Mouse (Mus musculus): ENCODE measurements around the gene Sarnp.

Sarnp gene

GRCm38 (mm10) chr10:128817033-128817432, at the start of gene Sarnp:
TSS of gene Sarnp (plus strand) at chr10:128817333.
- no peak for DNase-seq (ENCODE audit: low read depth, low spot score)

GRCm38 (mm10) chr10:128772895-128773294, 44.2 kb upstream of the Sarnp start:
- no peak for DNase-seq (ENCODE audit: low read depth, low spot score)

GRCm38 (mm10) chr10:128773685-128774084, 43.4 kb upstream of the Sarnp start:
- DNase-seq (ENCODE audit: low read depth, low spot score): no peak

GRCm38 (mm10) chr10:128778441-128778840, 38.7 kb upstream of the Sarnp start:
- no peak for DNase-seq (ENCODE audit: low read depth, low spot score)

GRCm38 (mm10) chr10:128779011-128779795, 37.9 kb upstream of the Sarnp start:
- DNase-seq (ENCODE audit: low read depth, low spot score): no peak

GRCm38 (mm10) chr10:128780200-128780599, 36.9 kb upstream of the Sarnp start:
- DNase-seq (ENCODE audit: low read depth, low spot score): no peak

GRCm38 (mm10) chr10:128790398-128791124, 26.6 kb upstream of the Sarnp start, which contains the start of gene Mmp19:
TSS of gene Mmp19 (plus strand) at chr10:128790910.
- DNase-seq (ENCODE audit: low read depth, low spot score): no peak

GRCm38 (mm10) chr10:128792041-128792440, 25.1 kb upstream of the Sarnp start:
- no peak for DNase-seq (ENCODE audit: low read depth, low spot score)

GRCm38 (mm10) chr10:128793258-128793657, 23.9 kb upstream of the Sarnp start:
- DNase-seq (ENCODE audit: low read depth, low spot score): no peak

- no peak for DNase-seq (ENCODE audit: low read depth, low spot score)
Measured at GRCm38 (mm10) chr10:128794391-128794790, 22.7 kb upstream of the Sarnp start.

GRCm38 (mm10) chr10:128795581-128795980, 21.6 kb upstream of the Sarnp start:
- DNase-seq (ENCODE audit: low read depth, low spot score): no peak

- no peak for DNase-seq (ENCODE audit: low read depth, low spot score)
Measured at GRCm38 (mm10) chr10:128798676-128799075, 18.5 kb upstream of the Sarnp start.

GRCm38 (mm10) chr10:128801981-128802495, 15.1 kb upstream of the Sarnp start:
- DNase-seq (ENCODE audit: low read depth, low spot score): no peak

- no peak for DNase-seq (ENCODE audit: low read depth, low spot score)
Measured at GRCm38 (mm10) chr10:128802956-128803355, 14.2 kb upstream of the Sarnp start.

- DNase-seq (ENCODE audit: low read depth, low spot score): no peak
Measured at GRCm38 (mm10) chr10:128803361-128803760, 13.8 kb upstream of the Sarnp start.

- DNase-seq (ENCODE audit: low read depth, low spot score): peak; percentile 33
Measured at GRCm38 (mm10) chr10:128803771-128804270, 13.3 kb upstream of the Sarnp start, which contains the start of gene Dnajc14. TSS of gene Dnajc14 (plus strand) at chr10:128804062.

GRCm38 (mm10) chr10:128804271-128805091, 12.7 kb upstream of the Sarnp start, which contains the start of gene Tmem198b:
TSS of gene Tmem198b (minus strand) at chr10:128804370.
- DNase-seq (ENCODE audit: low read depth, low spot score): peak; percentile 47

GRCm38 (mm10) chr10:128805092-128806000, 11.8 kb upstream of the Sarnp start:
- DNase-seq (ENCODE audit: low read depth, low spot score): peak; percentile 97

GRCm38 (mm10) chr10:128806086-128806485, 11.0 kb upstream of the Sarnp start:
- no peak for DNase-seq (ENCODE audit: low read depth, low spot score)

- no peak for DNase-seq (ENCODE audit: low read depth, low spot score)
Measured at GRCm38 (mm10) chr10:128807018-128807417, 10.1 kb upstream of the Sarnp start.
